Mouse (Mus musculus) ES-Bruce4 (cell line): ENCODE measurements at regions not wholly inside any gene's neighbourhood (a gene's known extent, or its start where the extent isn't known, plus 50 kb on each side); places are given as distances from the start of the nearest gene placed in this dataset.

ENCODE experiments used
- CTCF ChIP-seq: IDR thresholded peaks from one replicate; pipeline ENCODE4 v1.8.1; 2011; ENCODE audit warnings: low read depth, low read length
- EP300 ChIP-seq: IDR thresholded peaks from 2 replicates; pipeline ENCODE4 v1.6.1; 2011; ENCODE audit warnings: low read depth, low read length; ENCODE audit not compliant: insufficient read depth
- POLR2A ChIP-seq: IDR thresholded peaks from one replicate; pipeline ENCODE4 v1.8.1; 2011; ENCODE audit warnings: low read length; ENCODE audit not compliant: insufficient read depth

GRCm38 (mm10) chr8:127775160-127775559, 583.2 kb upstream of the Nrp1 start:
- TF ChIP-seq CTCF, result no peak
- TF ChIP-seq EP300, result no peak
- no peak for TF ChIP-seq POLR2A
